Mouse (Mus musculus): ENCODE results near the gene Cbs. TPM values are rescaled to one million over a fixed set of nuclear protein-coding genes. Genes with fewer than 3 reads are reported as not detected.
A peak's percentile ranks its signal among the peaks of the same experiment; 100 is the strongest.
"Not testable (repeated sequence)": the region's sequence is repeated elsewhere in the genome, so short reads cannot be mapped to it uniquely, and the experiment has no call there.

The Cbs gene
- total RNA-seq, 2 experiments from 2014 or later: 0.55 to 1.0 TPM

GRCm38 (mm10) chr17:31652152-31652551 is 15.1 kb upstream of the Cbs start:
- intact Hi-C loops (cut with DNase I): no loop called here
- DNase-seq: peak; percentile 19 to 30

GRCm38 (mm10) chr17:31646199-31647002 is 9.4 kb upstream of the Cbs start:
- intact Hi-C loops (cut with DNase I): no loop called here
- no peak for DNase-seq

- no peak for DNase-seq
- intact Hi-C loops (cut with DNase I): no loop called here
These were observed 5.9 kb upstream of the Cbs start for GRCm38 (mm10) chr17:31642913-31643312.

GRCm38 (mm10) chr17:31642331-31642730 is 5.3 kb upstream of the Cbs start:
- DNase-seq: no peak
- intact Hi-C loops (cut with DNase I): no loop called here

GRCm38 (mm10) chr17:31639651-31640050 is 2.6 kb upstream of the Cbs start:
- DNase-seq: no peak
- intact Hi-C loops (cut with DNase I): no loop called here

- peak; percentile 49 to 52 for DNase-seq
- intact Hi-C loops (cut with DNase I): no loop called here
These were observed 980 bp upstream of the Cbs start for GRCm38 (mm10) chr17:31637866-31638570.

- DNase-seq: no peak
- intact Hi-C loops (cut with DNase I): no loop called here
These were observed 629 bp downstream of the Cbs start for GRCm38 (mm10) chr17:31636277-31636941.

- no peak for DNase-seq
- intact Hi-C loops (cut with DNase I): no loop called here
These were observed 1.3 kb downstream of the Cbs start for GRCm38 (mm10) chr17:31635781-31636180.

GRCm38 (mm10) chr17:31634896-31635295 is 2.1 kb downstream of the Cbs start:
- DNase-seq: no peak
- intact Hi-C loops (cut with DNase I): no loop called here

- no peak for DNase-seq
- intact Hi-C loops (cut with DNase I): no loop called here
These were observed 4.0 kb downstream of the Cbs start for GRCm38 (mm10) chr17:31633007-31633406.

- intact Hi-C loops (cut with DNase I): no loop called here
- DNase-seq: no peak
These were observed 5.8 kb downstream of the Cbs start for GRCm38 (mm10) chr17:31631081-31631800.

- no peak for DNase-seq
- intact Hi-C loops (cut with DNase I): no loop called here
These were observed 9.1 kb downstream of the Cbs start for GRCm38 (mm10) chr17:31627961-31628360.

GRCm38 (mm10) chr17:31623101-31623500 is 13.9 kb downstream of the Cbs start:
- DNase-seq: no peak
- intact Hi-C loops (cut with DNase I): no loop called here

GRCm38 (mm10) chr17:31613086-31613755 is 23.8 kb downstream of the Cbs start:
- DNase-seq: peak; percentile 68 to 71
- intact Hi-C loops (cut with DNase I): no loop called here

- intact Hi-C loops (cut with DNase I): no loop called here
- no peak for DNase-seq
These were observed 27.1 kb downstream of the Cbs start for GRCm38 (mm10) chr17:31609895-31610294.

- DNase-seq; intact Hi-C loops (cut with DNase I): not testable (repeated sequence)
These were observed 27.9 kb downstream of the Cbs start for GRCm38 (mm10) chr17:31609173-31609572.

- intact Hi-C loops (cut with DNase I): no loop called here
- DNase-seq: no peak
These were observed 29.6 kb downstream of the Cbs start for GRCm38 (mm10) chr17:31607256-31607951.

GRCm38 (mm10) chr17:31606424-31606823 is 30.6 kb downstream of the Cbs start:
- no peak for DNase-seq
- intact Hi-C loops (cut with DNase I): no loop called here

GRCm38 (mm10) chr17:31598593-31598992 is 38.4 kb downstream of the Cbs start:
- DNase-seq: no peak
- intact Hi-C loops (cut with DNase I): no loop called here

- no peak for DNase-seq
- intact Hi-C loops (cut with DNase I): no loop called here
These were observed 39.1 kb downstream of the Cbs start for GRCm38 (mm10) chr17:31597957-31598356.
